Mouse (Mus musculus): ENCODE results near the gene Efhd2.

Efhd2 gene

DNA sequence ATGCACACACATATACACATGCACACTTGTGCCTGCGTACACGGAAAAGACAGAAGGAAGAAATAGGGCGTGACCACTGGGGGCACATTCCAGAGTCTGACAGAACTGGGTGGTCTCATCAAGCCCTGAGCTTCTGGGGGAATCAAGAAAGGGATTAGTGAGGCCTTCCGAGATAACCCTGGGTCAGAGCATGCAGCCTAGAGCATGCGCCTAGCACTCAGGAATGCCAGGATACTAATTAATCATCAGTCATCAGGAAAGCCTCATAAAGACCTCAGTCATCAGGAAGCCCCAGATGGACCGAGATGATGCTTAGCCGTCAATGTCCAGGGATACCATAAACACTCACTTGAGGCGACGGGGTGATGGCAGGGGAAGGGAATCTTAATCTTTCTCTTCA is 5.2 kb upstream of the Efhd2 start:
- no peak for DNase-seq

DNA sequence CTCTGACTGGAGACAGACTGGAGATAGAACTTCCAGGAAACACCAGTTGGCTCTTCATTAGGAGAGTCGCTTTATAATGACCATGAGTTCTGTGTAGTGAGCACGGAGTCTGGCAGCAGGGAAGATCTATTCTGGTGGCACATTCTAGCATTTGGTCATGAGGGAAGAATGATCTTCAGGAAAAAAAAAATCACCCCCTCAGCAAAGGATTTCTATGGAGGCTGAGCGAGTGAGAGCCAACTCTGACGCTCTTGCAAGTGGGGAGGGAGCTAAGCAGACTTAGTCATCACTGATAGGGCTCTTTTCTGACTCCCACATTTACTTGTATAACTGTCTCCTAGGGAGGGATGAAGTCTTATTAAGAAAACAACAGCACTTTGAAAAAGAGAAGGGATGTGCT is 4.4 kb upstream of the Efhd2 start:
- no peak for DNase-seq

DNA sequence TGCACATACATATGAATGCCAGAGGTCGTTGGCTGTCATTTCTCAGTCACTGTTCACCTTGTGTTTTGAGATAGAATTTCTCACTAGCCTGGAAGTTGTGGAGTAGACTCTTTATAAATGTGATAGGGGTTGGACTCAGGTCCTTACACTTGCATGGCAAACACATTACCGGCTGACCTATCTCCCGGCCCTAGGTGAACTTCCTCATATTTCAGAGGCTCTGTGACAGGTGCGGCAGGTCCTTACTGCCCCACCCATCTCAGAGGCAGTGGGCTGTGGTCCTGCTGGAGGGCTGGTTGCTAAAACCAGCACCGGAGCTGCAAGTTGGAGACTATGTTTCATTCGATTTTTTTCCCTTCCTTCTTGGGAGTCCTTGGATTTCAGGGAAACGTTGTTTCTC is 3.9 kb upstream of the Efhd2 start:
- no peak for DNase-seq

DNA sequence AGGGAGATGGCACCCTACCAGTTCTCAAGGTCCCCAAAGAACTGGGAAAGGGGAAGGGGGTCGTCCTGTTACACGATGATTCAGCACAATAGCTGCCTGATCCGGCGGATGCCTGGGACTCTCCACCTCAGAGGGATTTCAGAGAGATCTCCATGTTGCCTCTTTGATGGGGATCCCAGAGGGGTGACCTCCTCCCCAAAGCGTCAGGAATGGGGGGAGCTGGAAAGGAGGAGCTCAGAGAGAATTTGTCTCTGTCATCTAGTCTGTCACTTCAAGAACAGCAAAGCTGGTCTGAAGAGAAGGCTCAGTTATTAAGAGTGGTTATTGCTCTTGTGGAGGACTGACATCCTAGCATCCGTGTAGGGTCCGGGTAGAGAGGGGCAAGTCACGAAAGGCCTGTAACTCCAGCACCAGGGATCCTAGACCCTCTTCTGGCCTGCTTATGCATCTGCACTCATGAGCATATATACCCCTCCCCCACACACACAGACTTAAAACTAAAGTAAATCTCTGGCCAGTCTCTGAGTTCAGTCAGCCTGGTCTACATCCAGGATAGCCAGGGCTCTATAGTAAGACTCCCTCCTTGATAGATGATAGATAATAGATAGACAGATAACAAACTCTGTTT is 875 bp upstream of the Efhd2 start:
- no peak for DNase-seq

DNA sequence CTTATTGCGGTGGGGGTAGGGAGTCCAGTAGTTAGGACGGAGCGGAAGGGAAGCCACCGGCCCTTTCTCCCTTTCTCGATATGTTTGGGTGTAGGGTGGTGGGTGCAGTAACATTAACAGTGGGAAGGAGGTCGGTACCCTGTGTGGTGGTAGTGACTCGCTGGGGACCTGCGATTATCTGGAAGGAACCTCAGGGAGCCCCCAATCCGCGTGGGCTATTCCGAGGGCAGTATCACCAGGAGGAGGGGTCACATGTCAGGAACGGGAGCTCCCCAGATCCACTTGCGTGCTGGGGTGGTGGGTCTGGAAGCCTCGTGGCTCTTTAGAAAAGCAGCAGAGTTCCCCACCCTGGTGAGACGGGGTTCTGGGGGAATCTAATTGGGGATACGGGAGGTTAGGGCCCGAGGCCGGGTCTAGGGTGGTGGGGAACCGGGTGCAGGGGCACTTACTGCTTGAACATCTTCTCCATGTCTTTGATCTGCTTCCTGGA is 564 bp downstream of the Efhd2 start:
- DNase-seq: peak; percentile 27 to 30

DNA sequence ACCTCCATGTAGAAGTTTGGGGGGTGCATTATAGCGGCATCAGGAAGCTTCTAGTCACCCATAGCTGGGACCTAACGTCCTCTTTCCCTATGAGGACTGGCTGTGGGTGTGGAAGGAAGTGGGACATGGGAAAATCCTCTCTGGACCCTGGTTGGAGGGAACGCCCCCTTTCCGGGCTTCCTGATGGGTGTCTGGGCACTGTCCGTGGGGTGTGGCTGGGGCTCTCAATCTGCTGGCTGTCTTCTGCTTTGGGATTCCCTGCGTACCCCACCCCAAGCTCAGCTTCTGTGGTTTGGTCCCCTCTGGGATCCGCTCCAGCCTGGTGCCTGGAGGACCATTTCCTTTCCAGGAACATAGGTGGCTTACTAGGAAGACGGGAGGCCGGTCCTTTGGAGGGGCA is 1.7 kb downstream of the Efhd2 start:
- no peak for DNase-seq

DNA sequence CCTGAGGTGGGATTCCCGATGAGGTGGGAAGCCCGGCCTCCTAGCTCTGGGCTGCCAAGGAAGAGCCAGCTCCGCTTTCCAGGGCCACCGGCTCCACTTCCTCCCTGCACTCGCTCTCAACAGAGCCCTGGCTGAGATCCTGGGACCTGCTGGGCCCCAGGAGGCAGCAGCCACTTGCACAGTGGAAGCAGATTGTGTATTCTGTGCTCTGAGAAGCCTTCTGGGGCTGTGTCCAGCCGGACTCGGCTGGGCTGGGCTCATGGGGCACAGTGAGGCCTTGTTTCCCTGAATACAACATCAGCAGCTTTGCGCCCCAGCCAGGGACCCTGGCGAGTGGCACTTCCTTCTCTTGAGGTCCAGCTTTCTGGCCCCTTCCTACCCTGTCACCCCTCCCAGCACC is 2.8 kb downstream of the Efhd2 start:
- DNase-seq: no peak

DNA sequence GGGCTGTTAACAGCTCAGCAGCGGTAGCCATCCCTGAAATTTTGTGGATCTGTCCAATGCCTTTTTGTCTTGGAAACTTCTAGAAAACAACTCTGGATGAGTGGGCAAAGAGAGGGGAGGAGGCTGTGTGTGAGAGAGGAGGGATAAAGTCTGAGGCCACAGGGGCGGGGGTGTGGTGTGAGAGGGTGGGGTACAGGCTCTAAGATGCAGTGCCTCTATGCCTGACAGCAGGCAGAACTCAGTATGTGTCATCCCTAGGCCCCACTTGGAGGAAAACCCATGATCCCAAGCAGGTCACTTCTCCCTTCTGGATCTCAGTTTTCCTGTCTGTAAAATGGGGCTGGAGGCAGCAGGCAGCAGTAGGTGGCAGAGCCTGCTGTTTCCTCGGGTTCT is 3.4 kb downstream of the Efhd2 start:
- DNase-seq: no peak

DNA sequence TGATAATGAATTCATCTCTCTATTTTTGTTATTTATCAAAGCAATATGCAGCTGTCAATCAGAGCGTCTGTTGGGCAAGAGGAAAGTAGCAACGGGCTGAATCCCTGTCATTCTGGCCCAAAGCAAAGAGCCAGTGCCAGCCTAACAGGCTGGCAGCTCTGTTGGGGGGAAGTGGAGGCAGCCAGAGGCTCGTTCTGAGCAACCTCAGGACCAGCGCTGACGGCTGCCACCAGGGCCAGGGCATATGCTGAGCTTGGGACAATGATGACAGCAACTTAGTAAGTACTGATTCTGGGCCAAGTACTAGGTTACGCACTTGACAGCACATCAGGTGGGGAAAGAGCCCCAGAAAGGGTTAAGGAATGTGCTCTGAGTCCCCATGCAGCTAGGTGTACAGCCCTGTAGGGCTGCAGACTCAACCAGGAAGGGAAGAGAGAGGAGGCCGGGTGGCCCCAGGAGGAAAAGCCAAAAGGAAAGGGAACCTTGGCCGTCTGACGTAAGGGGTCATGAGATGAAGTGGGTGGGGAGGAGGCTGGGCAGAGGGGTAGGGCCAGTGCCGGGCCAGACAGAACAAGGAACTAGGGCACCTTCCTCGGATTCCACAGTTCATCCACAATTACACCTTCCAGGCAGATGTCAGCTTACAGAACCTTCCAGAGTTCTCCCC is 3.9 kb downstream of the Efhd2 start:
- DNase-seq: no peak

DNA sequence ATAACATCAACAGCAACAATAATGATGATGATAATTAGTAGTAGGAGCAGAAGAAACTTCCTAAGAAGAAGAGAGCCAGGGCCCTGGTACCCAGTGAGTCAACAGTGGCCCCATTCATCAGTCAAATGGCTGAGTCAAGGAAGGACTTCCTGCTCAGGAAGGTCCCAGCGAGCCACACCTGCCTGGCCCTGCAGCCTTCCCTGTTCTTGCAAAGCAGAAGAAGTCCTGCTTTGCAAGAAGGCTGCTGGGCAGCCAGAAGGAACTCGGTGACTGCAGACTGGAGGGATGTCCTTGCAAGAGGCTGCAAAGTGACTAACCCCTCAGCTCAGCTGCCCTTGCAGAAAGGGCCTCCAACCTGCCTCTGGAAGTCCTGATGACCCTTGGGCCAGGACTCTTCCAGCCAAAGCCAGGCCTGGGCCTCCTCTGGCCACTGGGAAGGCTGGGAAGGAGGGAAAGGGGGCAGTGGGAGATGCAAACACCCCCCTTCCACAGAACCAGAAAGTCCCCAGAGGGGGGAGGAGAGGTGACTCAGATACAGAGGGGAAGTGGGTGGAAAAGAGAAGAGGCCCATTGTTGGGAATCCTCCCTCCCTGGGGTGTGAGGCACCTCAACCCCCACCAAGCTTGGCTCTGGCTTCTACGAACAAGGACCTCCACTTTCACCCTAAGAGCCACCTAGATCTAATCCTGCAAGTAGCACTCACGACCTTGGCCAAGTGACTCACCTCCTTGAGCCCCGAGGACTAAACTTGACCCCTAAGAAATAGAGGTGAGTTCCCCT is 5.1 kb downstream of the Efhd2 start:
- DNase-seq: no peak

DNA sequence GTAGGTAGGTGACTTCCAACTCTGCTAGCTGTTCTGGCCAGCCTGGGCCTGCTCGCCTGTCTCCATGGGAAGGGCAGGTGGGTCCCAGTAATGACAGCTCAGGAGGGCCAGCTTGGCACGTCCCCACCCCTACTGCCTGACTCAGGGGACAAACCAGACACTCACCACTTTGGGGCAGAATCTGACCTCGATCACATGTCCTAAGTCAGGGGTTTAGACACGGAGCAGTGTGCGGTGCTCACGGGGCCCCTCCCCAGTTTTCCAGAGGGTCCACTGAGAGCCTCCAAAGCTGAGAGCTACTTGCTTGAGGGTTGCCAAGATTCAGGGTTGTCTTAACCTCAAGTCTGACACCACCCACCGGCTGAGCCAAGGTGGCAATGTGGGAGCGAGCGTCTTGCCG is 6.7 kb downstream of the Efhd2 start:
- DNase-seq: no peak

DNA sequence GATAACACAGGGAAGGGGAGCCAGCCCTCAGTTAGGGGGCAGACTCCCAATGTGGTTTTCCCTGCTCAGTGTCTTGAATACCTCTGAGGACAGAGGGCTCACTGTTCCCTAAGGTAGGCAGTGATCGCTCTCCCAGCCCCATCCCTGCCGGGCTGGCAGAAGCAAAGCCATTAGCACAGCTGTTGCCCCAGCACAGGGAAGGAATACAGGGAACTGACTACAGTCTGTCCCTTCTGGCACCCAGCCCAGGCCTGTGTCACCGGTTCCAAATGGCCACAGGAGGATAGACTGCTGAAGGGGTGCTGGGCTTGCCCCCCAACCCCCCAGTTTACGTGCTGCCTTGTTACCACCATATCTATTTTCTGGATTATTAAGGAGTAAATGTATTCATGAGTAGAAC is 7.2 kb downstream of the Efhd2 start:
- DNase-seq: no peak

DNA sequence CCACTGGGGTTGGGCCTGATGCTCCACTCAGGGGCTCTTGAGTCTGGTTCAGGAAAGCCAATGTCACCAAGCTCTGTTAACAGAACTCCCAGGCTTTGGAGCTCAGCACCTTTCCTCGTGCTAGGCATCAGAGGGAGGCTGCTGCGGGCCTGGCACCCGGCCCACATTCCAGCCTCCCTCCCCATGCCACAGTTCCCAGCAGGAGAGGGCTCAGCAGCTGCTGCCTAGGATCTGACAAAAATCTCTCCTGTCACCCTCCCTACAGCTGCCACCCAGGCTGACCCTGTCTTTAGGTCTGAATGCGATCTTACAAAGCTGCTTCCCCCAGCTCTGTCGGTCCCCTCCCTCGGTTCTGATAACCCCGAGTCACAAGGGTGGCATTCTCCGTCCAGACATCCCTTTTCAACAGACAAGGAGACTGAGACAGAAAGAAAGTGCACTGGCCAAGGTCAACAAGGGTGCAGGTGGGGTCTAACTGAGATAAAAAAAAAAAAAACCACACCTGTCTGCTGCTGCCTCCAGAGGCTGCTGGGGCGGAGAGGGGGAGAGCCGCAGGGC is 7.7 kb downstream of the Efhd2 start:
- no peak for DNase-seq

DNA sequence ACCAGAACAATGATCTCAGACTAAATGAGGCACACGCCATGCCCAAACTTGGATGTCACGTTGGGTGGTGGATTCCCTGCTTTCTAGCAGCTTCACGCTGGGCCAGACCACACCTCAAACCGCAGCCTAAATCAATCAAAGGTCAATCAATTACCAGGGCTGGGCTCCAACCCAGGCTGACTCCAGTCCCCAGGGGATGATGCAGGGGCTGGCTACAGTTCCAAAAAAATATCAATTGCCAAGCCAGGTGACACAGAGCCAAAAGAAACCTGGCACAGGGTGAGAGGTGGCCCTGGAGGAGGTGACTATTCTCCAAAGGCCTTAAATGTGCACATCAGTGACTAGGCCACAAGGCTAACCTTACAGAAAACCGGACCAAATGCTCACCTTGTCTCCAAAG is 9.1 kb downstream of the Efhd2 start:
- no peak for DNase-seq

DNA sequence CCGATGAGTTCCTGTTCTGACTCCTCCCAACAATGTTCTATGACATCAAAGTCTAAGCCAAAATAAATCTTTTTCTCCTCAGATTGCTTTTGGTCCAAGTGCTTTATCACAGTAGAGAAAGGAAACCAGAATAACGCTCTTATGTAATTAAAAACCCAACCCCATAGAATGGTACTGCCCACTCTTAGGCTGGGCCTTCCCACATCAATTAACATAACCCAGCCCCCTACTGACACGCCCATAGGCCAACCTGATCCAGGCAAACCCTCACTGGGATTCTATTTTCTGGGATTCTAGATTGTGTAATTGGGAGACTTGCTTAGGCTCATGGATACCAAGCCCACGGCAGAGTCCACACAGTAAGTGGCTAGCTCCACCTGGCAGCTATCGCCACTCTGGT is 9.7 kb downstream of the Efhd2 start:
- no peak for DNase-seq

DNA sequence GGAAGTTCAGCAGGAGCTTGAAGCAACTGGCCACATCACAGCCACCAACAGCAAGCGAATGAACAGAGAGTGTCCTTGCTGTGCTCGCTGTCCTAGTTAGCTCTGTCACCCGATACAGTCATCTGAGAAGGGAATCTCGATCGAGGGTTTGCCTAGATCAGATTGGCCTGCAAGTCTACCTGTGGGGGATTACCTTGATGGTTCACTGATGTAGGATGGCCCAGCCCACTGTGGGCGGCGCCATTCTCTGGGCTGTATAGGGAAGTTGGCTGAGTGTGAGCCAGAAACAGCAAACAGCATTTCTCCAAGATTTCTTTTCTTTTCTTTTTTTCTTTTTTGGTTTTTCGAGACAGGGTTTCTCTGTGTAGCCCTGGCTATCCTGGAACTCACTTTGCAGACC is 10.2 kb downstream of the Efhd2 start:
- DNase-seq: no peak

DNA sequence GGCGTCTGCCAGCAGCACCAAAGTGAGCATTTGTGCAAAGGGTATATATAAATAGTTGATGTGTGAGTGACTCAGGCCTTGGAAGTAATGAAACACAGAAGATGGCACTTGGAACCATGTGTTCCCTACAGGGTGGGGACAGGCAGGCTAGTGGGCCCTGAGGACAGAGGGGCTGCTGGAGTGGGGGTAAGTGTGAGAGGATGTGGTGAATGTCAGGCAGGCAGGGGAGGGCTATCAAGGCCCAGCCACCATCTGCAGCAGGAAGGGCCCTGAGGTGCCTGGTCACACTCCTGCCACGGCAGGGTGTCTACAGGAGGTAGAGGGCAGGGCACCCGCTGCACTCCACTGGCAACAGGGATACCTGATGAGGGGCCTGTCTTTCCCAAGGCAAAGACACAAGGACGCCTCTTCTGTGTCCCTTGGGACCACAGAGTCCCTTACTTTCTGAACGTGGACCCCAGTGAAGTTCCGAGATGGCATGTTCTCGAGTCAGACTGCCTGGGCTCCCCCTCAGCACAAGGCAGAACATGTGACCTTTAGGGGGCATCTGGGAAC is 10.9 kb downstream of the Efhd2 start:
- no peak for DNase-seq

DNA sequence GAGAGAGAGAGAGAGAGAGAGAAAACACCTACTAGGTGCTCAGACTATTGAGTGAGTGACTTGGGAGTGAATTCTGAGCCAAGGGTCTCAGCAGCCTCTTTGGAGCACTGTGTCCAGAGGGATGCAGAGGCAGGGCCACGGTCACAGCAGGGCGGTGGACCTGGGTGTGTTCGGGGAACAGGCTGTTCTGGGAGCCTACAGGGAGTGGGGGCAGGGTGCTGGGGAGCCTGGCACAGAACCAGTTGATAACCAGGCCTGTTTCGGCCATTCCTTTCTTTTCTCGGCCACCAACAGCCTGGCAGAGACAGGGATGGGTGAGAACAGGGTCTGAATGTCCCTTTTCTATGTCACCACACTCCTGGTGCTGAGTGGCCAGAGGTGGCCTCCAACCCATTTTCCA is 11.9 kb downstream of the Efhd2 start:
- DNase-seq: no peak

DNA sequence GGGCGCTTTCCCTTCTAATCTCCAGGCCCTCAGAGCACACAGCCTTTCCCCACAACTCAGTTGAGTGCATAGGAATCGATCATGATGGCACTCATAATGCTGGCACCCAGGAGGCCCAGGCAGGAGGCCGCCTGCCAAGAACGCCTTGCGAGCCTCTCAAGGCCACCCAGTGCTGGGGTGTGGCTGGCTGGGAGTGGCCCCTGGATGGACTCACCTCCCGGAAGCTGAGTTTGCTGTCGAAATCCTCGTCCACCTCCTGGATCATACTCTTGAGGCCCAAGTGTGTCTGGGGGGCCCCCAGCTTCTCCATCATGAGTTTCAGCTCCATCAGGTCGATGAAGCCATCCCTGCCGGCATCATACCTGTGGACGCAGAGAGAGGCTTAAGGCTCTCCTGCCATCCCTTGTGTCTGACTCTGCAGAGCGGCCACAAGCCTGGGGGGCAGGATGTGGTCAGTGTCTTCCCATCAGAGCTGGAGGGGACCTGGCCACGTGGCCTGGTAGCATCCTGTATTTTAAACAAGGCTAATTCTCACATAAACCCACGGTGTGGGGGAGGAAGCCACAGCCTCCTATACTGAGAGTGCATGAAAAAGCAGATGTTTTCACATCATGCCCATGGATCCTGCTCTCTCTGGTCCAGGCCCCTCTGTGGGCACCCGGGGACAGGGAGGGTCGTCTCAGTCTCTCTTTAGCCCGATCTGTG is 13.0 kb downstream of the Efhd2 start:
- no peak for DNase-seq

DNA sequence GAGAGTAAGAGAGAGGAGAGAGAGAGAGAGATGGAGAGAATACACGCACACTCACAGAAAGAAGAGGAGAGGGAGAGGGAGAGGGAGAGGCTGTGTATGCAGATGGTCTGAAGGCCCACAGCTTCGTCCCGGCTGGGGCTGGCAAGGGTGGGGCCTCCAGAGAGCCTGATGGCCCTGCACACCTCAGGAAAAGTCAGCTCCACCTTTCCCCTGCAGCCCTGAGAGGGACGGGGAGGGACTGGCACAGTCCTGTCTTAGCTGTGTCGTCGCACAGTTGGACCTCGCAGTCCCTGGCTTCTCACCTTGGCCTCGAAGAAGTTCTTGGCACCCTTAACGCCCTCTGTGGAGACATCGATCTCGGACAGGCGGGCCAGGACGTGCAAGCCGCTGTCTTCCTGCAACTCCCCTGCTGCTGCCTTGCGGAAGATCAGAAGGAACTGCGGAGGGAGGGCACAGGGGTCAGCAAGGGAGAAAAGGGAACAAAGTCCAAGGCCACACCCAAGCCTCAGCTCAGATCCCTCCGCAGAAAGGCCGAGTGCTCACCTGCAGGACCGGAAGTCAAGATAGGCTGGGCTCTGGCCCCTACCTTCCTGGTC is 14.4 kb downstream of the Efhd2 start:
- DNase-seq: no peak

DNA sequence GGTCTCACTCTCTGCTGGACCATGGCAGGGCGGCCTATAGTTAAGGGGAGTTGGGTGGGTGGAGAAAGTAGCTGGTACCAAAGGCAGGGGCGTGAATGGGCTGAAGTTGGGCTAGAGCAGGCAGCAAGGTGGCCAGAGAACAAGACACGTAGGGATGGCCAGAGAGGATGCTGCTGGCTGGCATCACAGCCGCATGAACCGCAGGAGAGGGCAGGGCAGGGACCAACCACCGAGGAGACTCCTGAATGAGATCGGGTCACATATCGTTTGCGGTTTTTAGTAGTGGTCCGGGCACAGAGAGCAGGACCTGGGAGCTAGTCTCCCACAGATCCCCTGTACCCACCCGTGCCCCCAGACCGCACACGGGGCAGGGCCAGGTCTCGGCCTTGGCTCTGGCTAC is 15.4 kb downstream of the Efhd2 start:
- no peak for DNase-seq

DNA sequence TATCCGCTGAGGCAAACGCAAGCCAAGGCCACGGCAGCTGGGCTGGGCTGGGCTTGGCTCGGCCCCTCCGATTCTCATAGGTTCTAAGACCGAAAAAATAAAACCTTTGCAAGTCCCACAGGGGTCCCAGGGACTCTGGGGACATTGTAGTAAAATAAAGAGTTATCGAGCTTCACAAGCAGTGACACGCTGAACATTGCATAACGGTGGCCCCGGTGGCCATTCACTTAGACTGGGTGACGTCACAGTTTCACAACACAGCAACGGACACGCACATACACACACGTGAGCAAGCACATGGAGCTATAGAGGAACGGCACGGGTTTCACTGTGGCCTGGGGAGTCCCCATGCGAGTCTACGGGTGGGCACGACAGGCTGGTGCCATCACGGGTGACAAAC is 16.2 kb downstream of the Efhd2 start:
- peak; percentile 21 to 32 for DNase-seq

Data from B cell, adult 2 months (primary cell).